Mouse (Mus musculus) adrenal gland (tissue): ENCODE measurements around the gene Nudt7.

ENCODE experiments used
- intact Hi-C: fragments of 180-260 bp; cut with DNase I; formaldehyde crosslinking; loops from one replicate; pipeline ENCODE4 v1.15.1; 2025
- long read RNA-seq, 2 experiments: library from polyadenylated mRNA; unstranded; transcript quantifications; one replicate each; pipeline ENCODE4 v2.0.0; 2020; ENCODE audit warnings: borderline replicate concordance in 1 of 2; ENCODE audit not compliant: insufficient replicate concordance in 1 of 2

Gene Nudt7
- long read RNA-seq, experiment 1, transcript Nudt7-202 (4 exons, 3,543 nt), result major isoform, 10 of 12 reads
- long read RNA-seq, experiment 1, partial matches to known transcripts, result 0 of 12 reads
- long read RNA-seq, experiment 1, other reads (novel, unspliced or antisense), result 0 of 12 reads
- long read RNA-seq, experiment 2, transcript Nudt7-202 (4 exons, 3,543 nt), result major isoform, 14 of 18 reads
- long read RNA-seq, experiment 2, partial matches to known transcripts, result 0 of 18 reads
- long read RNA-seq, experiment 2, other reads (novel, unspliced or antisense), result 4 of 18 reads

DNA sequence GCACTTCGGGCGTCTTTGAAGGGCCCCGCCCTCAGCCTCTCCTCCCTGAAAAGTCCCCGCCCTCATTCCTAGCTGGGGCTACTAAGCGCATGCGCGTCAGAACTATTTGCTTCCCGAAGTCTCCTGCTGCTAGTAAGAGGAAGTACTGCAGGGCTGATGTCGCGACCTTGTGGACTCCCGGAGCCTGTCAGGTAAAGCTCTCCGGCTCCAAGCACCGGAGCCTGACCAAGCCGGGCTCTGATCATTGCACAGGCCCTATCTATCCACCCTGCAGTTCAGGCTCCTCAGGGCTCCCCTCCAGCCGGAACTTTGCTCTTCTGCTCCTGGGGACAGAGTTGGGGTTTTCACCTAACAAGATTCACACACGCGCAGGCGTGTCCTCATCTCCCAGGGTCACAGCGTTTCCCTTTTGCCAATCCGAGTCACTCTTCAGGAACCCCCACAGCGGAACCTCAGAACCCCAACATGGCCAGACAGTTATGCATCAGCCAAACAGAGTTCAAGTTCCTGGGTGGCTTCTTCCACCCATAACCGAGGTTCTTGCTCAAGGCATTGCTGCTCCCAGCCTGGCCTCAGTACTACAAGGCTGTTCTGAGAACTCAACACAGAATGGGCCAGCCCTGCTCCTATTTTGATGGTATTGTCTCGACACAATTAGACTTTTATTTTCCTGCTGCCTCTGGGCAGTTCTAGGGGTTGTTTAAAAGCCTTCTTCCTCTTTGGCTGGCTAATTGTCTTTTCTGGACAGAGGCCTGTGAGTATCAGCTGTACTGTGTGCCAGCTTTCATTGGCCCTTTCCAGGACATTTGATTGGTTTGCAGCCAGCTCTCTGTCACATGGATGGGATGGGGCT is at the start of gene Nudt7:
Gene Nudt7, plus strand, starts transcription at position 48 of the 853 bp plus-strand sequence.
- intact Hi-C loops, result no loop called here

DNA sequence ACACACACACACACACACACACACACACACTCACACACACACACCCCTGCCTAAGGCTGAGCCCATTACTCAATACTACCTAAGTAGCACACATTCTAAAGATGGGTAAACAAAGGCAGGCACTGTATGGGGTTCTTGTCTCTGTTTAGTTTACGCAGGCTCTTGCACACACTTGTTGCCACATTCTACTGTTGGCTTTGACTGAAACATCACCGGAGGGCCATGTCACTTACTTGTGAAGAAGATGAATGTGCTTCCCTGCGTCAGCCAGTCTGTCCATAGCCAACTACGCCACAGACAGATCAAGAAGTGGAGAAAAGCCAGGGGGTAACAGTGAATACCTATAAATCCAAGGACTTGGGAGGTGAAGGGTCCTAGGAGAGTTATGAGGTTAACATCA is 45.4 kb upstream of the Nudt7 start:
- intact Hi-C loops, result no loop called here

DNA sequence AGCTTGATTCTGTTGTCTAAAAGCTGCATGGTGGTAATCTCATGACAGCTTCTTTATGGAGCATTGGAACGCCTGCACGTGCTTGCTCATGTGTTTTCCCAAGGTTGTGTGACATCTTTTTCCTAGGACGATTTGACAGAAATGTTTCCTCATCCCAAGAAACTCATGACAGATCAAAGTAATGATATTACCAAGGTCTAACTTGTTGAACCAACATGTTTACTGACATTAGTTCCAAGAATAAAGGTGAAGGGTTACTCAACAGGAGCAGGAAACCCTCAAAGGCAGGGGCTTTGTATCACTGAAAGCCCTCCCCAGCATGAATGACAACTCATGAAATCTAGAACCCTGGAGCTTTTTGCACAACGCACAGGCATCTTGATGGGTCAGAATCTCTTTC is 42.6 kb upstream of the Nudt7 start:
- intact Hi-C loops, result no loop called here

DNA sequence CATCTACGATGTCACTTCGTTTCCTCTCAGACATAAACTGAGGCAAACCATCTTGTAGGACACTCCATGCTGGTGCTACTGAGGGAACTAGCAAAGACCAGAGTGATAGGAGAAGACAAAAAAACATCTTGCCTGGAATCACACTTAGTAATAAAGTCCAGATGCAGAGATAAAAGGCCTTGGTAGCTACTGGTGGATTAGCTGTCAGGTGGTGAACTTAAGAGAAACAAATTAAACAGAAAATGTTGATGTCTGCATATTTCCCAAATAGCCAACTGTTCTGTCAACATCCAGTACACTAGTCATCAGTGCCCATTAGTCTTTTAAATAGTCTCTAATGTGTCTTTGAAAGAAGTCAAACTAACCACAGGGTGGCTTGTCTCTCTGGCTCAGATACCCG is 40.0 kb upstream of the Nudt7 start:
- intact Hi-C loops, result no loop called here

DNA sequence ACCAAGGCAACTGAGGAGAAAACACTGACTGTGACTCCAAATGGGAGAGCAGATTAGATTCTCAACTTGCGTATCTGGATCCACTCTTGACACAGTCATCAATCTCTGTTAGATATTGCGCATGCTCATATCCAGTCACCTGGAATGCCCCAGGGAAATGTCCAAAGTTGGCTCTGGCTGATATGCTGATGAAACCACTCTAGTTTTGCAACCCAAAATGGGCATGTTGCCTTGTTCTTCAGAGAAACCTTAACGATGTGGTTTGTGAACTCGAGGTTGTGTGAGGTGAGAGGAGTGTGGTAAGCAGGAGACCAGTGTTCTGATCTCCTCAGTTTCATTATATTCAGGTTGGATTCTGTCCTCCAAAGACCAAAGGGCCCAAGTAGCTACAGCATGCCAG is 38.8 kb upstream of the Nudt7 start:
- intact Hi-C loops, result no loop called here

DNA sequence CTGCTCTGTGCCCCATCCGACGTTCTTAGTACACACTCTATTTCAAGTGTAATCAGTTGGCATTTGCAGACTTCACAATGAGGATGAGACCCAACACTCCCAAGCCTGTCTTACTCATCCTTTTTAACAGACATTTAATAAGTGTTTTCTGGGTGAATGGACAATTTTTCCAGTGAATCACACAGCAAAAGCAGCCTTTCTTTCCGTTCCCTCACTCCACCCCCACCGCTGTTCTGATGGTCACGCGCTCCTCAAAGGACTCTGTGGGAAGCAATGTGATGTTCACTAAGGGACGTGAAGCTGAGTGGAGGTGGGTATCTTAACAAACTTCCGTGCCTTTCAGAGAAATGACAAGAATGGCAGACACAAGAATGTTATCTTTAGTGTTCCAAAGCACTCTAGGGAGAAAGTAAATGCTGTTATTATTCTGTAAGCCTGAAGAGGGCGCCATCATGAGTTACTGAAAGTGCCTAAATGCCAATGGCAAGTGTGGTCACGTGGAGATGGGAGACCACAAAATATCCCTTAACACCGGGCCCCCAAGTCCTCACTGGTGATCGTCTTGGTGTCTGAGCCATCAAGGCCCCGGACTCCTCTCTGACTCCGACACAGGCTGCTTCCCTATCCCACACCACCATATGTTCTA is 32.7 kb upstream of the Nudt7 start:
- intact Hi-C loops, result no loop called here

DNA sequence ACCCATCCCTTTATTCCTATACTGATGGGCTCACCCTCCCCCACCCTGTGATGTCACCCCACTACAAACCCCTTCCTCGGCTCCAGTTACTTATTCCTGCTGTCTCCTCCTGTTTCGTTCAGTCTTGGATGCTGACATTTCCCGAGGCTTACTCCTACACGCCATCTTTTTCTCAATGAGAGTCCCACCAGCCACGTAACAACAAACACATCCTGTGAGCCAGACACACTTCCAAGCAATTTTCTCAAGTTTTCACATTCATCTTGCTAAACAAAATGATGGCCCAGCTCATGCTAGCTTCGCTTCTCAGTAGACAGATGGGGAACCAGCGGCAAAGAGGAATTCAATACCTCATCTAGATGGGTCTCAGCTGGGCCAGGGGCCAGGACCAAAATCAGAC is 30.0 kb upstream of the Nudt7 start:
- intact Hi-C loops, result no loop called here

DNA sequence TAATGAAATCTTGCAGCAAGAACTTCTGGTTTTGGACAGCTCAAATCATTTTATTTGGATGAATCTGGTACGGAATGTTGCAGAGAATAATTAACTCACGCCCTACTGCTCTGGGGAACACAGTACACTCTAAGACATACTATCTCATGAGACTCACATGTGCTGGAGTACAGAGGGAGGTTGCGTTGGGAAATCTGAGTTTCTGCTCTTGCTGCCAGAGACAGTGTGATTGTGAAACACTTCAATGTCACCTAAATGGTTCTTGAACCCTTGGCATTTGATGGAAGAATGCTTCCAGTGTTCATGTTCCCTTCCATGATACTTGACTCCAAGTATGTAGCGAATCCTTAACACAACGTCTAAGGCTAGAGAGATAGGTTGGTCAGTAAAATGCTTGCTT is 27.4 kb upstream of the Nudt7 start:
- intact Hi-C loops, result no loop called here

DNA sequence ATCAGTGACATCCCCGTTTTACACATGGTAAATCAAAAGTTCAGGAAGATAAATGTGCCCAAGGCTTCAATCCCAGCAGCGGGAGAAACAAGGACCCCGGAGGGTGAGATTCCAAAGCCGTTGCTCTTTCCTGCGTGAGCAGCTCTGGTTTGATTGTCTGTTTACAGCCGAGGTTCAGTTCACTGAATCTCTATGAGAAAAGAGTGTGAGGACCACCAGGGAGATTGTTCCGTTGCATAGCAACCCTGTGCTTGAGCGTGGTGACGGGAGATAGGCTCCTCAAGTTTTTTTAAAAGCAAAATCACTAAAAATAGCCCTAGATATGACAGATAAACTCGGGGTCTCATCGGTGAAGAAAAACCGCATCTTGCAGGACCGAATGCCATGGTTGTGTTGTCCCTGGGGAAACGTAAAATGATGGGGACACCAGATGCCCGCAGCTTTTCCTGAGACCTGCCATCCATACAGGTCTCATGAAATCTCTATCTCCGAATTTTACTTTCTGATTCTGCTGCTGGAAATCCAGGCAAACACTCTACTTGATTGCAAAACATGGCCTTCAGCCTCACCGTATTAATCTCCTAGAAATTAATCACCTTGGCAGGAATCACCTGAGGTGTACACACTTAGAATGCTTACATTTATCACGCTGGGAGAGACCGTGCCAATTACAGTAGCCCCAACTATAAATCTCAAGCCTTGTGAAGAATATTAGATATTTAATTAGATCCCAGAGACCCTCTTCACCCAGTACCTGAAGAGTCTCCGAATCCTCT is 23.8 kb upstream of the Nudt7 start:
- intact Hi-C loops, result no loop called here

DNA sequence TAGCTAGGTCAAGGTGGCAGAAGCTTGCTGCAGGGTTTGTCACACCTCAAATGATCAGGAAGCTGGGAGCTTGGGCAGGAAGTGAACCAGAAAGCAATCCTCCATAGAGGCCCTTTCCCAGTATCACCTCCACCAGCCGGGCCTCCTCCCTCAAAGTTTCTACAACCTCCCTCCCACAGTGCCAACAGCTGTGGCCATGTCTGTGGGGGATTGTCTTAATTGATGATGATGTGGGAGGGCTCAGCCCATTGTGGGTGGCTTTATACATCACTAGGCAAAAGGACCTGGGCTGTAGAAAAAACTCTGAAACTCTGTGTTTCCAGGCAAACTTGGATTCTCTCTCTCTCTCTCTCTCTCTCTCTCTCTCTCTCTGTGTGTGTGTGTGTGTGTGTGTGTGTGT is 18.3 kb upstream of the Nudt7 start:
- intact Hi-C loops, result no loop called here

DNA sequence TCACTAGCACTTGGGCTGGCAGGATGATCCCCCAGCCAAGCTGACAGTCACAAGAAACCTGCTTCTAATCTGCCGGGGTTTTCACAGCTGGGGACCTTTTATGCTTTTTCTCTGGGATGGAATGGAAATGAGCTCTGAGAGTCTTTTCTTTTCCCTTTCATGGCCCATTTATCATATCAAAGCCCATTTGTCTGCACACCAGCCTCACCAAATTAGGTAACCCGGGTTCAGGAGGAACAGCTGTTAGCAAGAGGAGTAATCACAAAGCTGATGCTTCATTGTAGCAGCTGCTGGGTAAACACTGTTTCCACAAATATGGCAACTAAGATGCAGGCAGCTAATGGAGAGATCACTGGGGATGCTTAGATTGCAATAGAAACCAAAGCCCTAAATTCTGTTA is 17.3 kb upstream of the Nudt7 start:
- intact Hi-C loops, result no loop called here

DNA sequence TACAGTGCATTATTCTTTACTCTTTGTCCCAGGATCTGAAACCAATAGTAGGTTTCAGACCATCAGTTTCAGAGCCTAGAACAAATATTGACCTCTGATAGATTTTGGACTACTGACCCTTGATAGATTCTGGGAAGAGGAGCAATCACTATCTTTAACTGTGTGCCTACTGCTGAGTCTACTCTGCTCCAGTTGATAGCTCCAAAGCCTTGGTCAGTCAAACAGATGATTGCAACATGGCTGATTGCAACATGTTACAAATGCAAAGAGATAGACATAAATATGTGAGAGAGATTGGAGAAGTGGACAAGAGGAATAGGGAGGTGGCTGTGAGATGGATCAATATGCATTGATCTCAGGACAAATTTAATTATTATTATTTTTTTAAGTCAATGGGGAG is 15.9 kb upstream of the Nudt7 start:
- intact Hi-C loops, result no loop called here

DNA sequence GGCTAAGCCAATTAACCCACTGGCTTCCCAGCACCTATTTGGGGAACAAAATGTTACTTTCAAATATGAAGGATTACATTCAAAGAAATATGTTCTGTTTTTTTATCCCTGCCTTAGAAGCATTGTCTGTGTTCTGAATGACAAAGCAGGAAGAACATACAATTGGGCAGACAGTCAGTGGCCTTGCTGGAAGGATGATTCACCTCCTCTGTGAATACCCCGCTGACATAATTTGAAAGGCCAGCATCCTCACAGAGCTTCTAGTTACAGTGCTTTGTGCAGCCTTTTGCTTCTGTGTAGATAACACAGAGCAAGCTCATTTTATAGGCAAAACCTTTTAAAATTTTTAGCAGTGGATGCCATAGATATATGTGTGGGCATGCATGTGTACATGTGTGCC is 11.6 kb upstream of the Nudt7 start:
- intact Hi-C loops, result no loop called here

DNA sequence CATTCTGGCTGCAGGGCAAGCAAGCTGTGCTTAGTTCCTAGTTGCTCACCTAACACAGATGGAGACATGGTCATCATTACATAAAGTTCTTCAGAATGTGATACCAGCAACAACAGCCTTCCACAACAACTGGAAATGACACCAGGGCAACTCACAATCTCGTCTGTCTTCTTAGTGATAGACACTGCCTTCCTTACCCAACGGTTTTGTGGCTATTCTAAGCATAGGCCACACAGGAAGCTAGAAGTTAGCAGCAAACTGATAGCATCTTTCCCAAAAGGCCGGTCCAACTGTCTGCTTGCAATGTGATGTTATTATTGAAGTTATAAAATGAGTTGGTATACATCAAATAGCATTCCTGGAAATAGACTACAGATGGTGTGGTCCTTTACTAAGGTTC is 9.7 kb upstream of the Nudt7 start:
- intact Hi-C loops, result no loop called here

DNA sequence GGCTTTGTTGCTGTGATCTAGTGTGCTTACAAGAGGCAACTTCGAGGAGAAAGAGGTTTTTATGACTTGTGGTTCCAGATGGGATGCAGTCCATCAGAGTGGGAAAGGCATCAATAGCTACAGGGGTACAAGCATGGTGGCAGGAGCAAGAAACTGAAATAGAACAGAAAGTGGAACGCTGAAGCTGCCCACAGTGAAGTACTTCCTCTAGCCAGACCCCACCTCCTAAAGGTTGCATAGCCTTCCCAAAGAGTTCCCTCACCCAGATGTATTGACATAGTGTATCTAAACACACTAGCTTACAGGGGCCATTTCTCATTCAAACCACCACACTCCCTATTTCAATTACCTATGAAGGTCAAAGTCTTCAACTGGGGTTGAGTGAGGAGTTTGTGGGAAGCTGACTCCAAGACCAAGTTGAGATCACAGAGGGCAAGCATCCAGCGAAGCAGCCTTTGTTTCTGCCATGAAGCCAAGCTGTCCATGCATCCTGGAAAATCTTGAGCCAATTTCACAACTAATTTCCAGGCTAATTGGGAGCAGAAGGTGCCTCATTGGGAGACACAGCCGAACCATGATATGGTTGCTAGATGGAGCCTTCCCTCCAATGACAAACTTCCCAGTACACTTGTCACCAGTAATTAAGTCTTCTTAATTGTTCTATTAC is 9.1 kb upstream of the Nudt7 start:
- intact Hi-C loops, result no loop called here

DNA sequence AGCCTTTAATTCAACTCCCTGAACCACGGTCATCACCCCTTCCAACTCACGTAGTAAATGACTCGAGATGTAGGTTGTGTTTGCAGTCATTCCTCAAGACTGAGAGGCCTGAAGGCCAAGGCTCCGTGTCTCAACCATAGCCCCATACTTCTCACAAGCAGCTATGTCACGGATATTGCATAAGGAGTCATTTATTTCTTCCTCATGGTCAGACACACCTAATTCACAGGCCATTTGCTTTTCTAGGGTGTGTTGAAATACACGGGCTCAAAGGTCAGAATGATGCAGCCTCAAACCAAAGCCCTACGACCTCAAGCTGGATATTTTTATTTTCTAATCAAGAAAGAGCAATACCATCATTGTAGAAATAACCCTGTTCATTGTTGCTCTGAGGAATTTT is 2.5 kb upstream of the Nudt7 start:
- intact Hi-C loops, result no loop called here

DNA sequence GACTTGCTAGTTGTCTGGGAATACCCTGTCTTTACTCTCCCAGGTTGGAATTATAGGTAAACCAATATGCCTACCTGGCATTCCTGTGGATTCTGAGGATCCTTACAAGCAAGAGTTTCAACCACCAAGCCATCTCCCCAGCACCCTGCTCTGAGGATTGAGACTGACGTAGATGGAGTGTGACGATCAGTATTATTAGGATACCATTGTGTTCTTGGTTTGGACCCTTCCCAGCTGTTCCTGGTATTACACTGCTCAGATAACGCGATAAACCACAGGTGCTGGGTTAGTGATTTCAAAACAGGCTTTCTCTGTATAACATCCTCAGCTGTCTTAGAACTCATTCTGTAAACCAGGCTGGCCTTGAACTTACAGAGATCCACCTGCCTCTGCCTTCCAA is 1.9 kb upstream of the Nudt7 start:
- intact Hi-C loops, result no loop called here

DNA sequence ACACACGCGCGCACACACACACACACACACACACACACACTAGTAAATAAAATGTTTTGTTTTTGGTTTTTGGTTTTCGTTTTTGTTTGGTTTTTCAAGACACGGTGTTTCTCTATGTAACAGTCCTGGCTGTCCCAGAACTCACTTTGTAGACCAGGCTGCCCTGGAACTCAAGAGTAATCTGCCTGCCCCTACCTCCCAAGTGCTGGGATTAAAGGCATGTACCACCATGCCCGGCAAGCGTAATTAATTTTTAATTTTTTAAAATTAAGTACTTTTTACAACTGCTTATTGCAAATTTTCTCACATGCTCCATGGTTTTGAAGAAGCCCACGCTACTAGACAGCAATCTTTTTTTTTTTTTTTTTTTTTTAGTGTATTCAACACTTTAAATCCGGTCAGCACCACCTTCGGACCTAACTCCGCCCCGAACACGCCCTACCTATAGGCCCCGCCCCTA is 277 bp upstream of the Nudt7 start:
- intact Hi-C loops, result no loop called here

DNA sequence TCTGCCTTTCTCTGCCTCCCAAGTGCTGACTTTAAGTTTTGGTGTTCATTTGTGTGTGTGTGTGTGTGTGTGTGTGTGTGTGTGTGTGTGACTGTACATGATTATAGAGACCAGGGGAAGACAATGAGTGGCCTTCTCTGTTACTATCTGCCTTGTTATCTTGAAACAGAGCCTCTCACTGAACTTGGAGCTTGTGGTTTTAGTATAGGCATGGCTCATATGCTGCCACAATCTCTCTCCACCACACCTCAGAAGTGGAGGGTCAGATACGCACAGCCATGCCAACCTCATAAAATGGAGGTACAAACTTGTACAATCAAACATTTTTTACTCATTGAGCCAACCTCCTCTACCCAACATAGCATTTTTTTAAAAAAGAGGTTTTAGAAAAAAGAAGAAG is 3.4 kb downstream of the Nudt7 start:
- intact Hi-C loops, result no loop called here

DNA sequence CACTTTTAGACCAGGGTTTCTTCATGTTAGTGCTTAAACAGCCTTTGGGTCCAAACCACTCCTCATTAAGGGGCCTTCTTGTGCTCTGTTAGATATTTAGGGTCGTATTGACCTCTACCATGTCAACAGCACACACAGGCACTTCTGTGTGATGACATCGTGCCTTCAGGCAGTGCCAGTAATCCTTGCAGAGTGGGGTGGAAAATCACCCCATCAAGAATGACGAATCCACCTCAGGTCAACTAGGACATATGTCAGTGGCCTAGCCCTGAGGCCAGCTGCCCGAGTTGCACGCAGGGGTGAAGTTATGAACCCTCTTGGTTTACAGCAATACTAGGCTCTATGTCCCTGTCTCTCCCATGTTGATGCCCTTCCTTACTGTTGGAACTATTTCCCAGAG is 3.8 kb downstream of the Nudt7 start:
- intact Hi-C loops, result no loop called here

DNA sequence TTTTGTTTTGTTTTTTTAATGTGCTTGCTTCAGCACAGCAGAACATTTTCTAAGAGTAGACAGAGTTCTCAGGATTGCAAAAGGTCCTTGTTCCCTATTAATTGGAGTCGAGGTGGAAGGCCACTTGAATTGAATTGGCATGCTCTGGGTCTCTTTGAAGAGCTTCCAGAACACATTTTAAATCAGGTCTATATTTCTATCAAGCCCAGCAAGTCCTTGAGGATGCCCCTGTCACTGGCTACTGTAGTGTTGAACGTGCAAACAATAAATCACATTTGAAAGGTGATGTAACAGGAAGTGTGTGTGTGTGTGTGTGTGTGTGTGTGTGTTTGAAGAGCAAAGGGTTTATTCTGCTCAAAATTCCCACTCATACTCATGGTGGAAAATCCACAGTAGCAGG is 7.1 kb downstream of the Nudt7 start:
- intact Hi-C loops, result no loop called here
